Mouse (Mus musculus) lung, adult 2 months (tissue): ENCODE measurements around the gene Apoa5.

Source experiments
- CTCF ChIP-seq: fragments of 200-500 bp; IDR thresholded peaks from 2 replicates; pipeline ENCODE4 v1.5.1; 2011; ENCODE audit warnings: mild to moderate bottlenecking, low read length, control low read depth; ENCODE audit not compliant: insufficient read depth
- POLR2A ChIP-seq: fragments of 200-500 bp; IDR thresholded peaks from 2 replicates; pipeline ENCODE4 v1.6.1; 2011; ENCODE audit warnings: low read depth, mild to moderate bottlenecking, control low read depth, low read length, borderline replicate concordance; ENCODE audit errors: extremely low read depth

- TF ChIP-seq CTCF, result no peak
- TF ChIP-seq POLR2A, result no peak
Observed at GRCm38 (mm10) chr9:46316388-46316787, 48.0 kb downstream of the Apoa5 start.
